Mouse (Mus musculus) heart, embryonic 11.5 days (tissue): ENCODE results near the gene Hopx. TPM values are rescaled to one million over a fixed set of nuclear protein-coding genes. Genes with fewer than 3 reads are reported as not detected.

ENCODE experiments used
- ATAC-seq: fragments of 200-750 bp; cut with Nextera tagmentation; replicated peaks from 2 replicates; pipeline ENCODE4 v1.8.0; 2017; ENCODE audit warnings: moderate library complexity; ENCODE audit not compliant: insufficient number of reproducible peaks, low FRiP score, low TSS enrichment
- H3K27ac ChIP-seq: fragments of 300-500 bp; sonication (generic); 2 replicates; pipeline ENCODE4 v1.5.1; 2014; ENCODE audit warnings: mild to moderate bottlenecking, low read depth, low read length
- H3K27me3 ChIP-seq: fragments of 300-500 bp; sonication (generic); 2 replicates; pipeline ENCODE4 v1.6.1; 2014; ENCODE audit warnings: mild to moderate bottlenecking, low read length, mixed read lengths; ENCODE audit not compliant: control insufficient read depth, insufficient read depth
- H3K36me3 ChIP-seq: fragments of 300-500 bp; sonication (generic); 2 replicates; pipeline ENCODE4 v1.6.1; 2014; ENCODE audit warnings: mild to moderate bottlenecking, low read length, moderate library complexity, mixed read lengths; ENCODE audit not compliant: control insufficient read depth, insufficient read depth
- H3K4me1 ChIP-seq: fragments of 300-500 bp; sonication (generic); 2 replicates; pipeline ENCODE4 v1.6.1; 2014; ENCODE audit warnings: low read length; ENCODE audit not compliant: control insufficient read depth, insufficient read depth
- H3K4me2 ChIP-seq: fragments of 300-500 bp; sonication (generic); 2 replicates; pipeline ENCODE4 v1.6.1; 2014; ENCODE audit warnings: mild to moderate bottlenecking, moderate library complexity
- H3K4me3 ChIP-seq: fragments of 300-500 bp; sonication (generic); 2 replicates; pipeline ENCODE4 v1.5.1; 2014; ENCODE audit warnings: low read depth, low read length
- H3K9ac ChIP-seq: fragments of 300-500 bp; sonication (generic); 2 replicates; pipeline ENCODE4 v1.6.1; 2014; ENCODE audit warnings: mild to moderate bottlenecking, low read depth, low read length, moderate library complexity
- H3K9me3 ChIP-seq: fragments of 300-500 bp; sonication (generic); replicated peaks from 2 replicates; pipeline ENCODE4 v1.6.1; 2016; ENCODE audit warnings: low read length; ENCODE audit not compliant: control insufficient read depth
- WGBS: fragments of 180-500 bp; shearing (Covaris S2); extraction: QIAGEN DNeasy Blood & Tissue Kit; methylation state at CpG from one replicate; pipeline ENCODE4 v1.1.7; 2014; ENCODE audit not compliant: insufficient replicate concordance; 5-methylcytosine and 5-hydroxymethylcytosine counted together
- polyA plus RNA-seq: library from polyadenylated mRNA; unstranded; fragments of >200 nt; fragmentation: Nextera tagmentation; extraction: Ambion mirVana; gene quantifications from 2 replicates; pipeline ENCODE4 v1.2.1, GENCODE M21; 2014

Hopx gene
- 13.0 and 19.7 TPM in 2 replicates for polyA plus RNA-seq

GRCm38 (mm10) chr5:77114817-77115731, at the start of gene Hopx:
Gene Hopx (minus strand): TSS chr5:77115121.
- Histone ChIP-seq H3K4me1 (peaks cover 21% of the 10 kb centered on the region), H3K27me3 (no peaks in the 10 kb centered on the region), H3K9me3 (no peaks in the 10 kb centered on the region), H3K9ac (peak within 1 kb of the TSS; percentile 74), H3K4me3 (peak within 1 kb of the TSS; percentile 46), H3K4me2 (peak within 1 kb of the TSS; percentile 62), H3K36me3 (no peaks in the 10 kb centered on the region), H3K27ac (peak within 1 kb of the TSS; percentile 94)
- peak; percentile 66 for ATAC-seq
- 30% methylated on average over 33 of the region's 33 CpGs for WGBS

GRCm38 (mm10) chr5:77163597-77163996, 48.7 kb upstream of the Hopx start:
- H3K9ac ChIP-seq: no peak overlapping the region
- no peaks in the 10 kb centered on the region for H3K36me3 ChIP-seq
- no peaks in the 10 kb centered on the region for H3K9me3 ChIP-seq
- ATAC-seq: no peak
- no peaks in the 10 kb centered on the region for H3K27me3 ChIP-seq
- H3K4me3 ChIP-seq: no peak overlapping the region
- WGBS: 82% methylated on average over 7 of the region's 7 CpGs
- H3K4me1 ChIP-seq: no peaks in the 10 kb centered on the region
- H3K4me2 ChIP-seq: no peak overlapping the region
- no peak overlapping the region for H3K27ac ChIP-seq

- 91% methylated on average over 3 of the region's 3 CpGs for WGBS
- Histone ChIP-seq H3K27me3 (no peaks in the 10 kb centered on the region), H3K36me3 (no peaks in the 10 kb centered on the region), H3K4me2 (no peak overlapping the region), H3K4me1 (no peaks in the 10 kb centered on the region), H3K9ac (no peak overlapping the region), H3K27ac (no peak overlapping the region), H3K9me3 (no peaks in the 10 kb centered on the region), H3K4me3 (no peak overlapping the region)
- ATAC-seq: no peak
Observed at GRCm38 (mm10) chr5:77162566-77162965, 47.6 kb upstream of the Hopx start.

- Histone ChIP-seq H3K36me3 (no peaks in the 10 kb centered on the region), H3K4me2 (no peak overlapping the region), H3K27me3 (no peaks in the 10 kb centered on the region), H3K4me1 (no peaks in the 10 kb centered on the region), H3K9ac (no peak overlapping the region), H3K9me3 (no peaks in the 10 kb centered on the region), H3K4me3 (no peak overlapping the region), H3K27ac (no peak overlapping the region)
- ATAC-seq: no peak
- 45% methylated on average over 14 of the region's 14 CpGs for WGBS
Observed at GRCm38 (mm10) chr5:77157777-77158540, 43.0 kb upstream of the Hopx start.

- H3K27ac ChIP-seq: no peak overlapping the region
- H3K4me1 ChIP-seq: no peaks in the 10 kb centered on the region
- no peak overlapping the region for H3K4me2 ChIP-seq
- no peak overlapping the region for H3K9ac ChIP-seq
- no peaks in the 10 kb centered on the region for H3K36me3 ChIP-seq
- no peaks in the 10 kb centered on the region for H3K9me3 ChIP-seq
- H3K27me3 ChIP-seq: no peaks in the 10 kb centered on the region
- WGBS: 78% methylated on average over 5 of the region's 5 CpGs
- no peak for ATAC-seq
- H3K4me3 ChIP-seq: no peak overlapping the region
Observed at GRCm38 (mm10) chr5:77156938-77157337, 42.0 kb upstream of the Hopx start.

GRCm38 (mm10) chr5:77155526-77155925, 40.6 kb upstream of the Hopx start:
- no peaks in the 10 kb centered on the region for H3K36me3 ChIP-seq
- 90% methylated on average over 12 of the region's 12 CpGs for WGBS
- no peak overlapping the region for H3K27ac ChIP-seq
- H3K4me3 ChIP-seq: no peak overlapping the region
- H3K27me3 ChIP-seq: no peaks in the 10 kb centered on the region
- H3K4me2 ChIP-seq: no peak overlapping the region
- ATAC-seq: no peak
- no peaks in the 10 kb centered on the region for H3K9me3 ChIP-seq
- H3K9ac ChIP-seq: no peak overlapping the region
- 0 out of 2 replicates have a peak, but pooled peaks cover 3% of the 10 kb centered on the region for H3K4me1 ChIP-seq

GRCm38 (mm10) chr5:77154812-77155211, 39.9 kb upstream of the Hopx start:
- Histone ChIP-seq H3K4me1 (0 out of 2 replicates have a peak, but pooled peaks cover 3% of the 10 kb centered on the region), H3K27me3 (no peaks in the 10 kb centered on the region), H3K9me3 (no peaks in the 10 kb centered on the region), H3K36me3 (no peaks in the 10 kb centered on the region), H3K9ac (no peak overlapping the region), H3K4me2 (no peak overlapping the region), H3K4me3 (no peak overlapping the region), H3K27ac (no peak overlapping the region)
- WGBS: 64% methylated on average over 5 of the region's 5 CpGs
- no peak for ATAC-seq

- no peak overlapping the region for H3K4me2 ChIP-seq
- WGBS: 64% methylated on average over 3 of the region's 3 CpGs
- 0 out of 2 replicates have a peak, but pooled peaks cover 3% of the 10 kb centered on the region for H3K4me1 ChIP-seq
- no peak overlapping the region for H3K4me3 ChIP-seq
- no peaks in the 10 kb centered on the region for H3K36me3 ChIP-seq
- no peaks in the 10 kb centered on the region for H3K27me3 ChIP-seq
- no peak overlapping the region for H3K9ac ChIP-seq
- no peak for ATAC-seq
- no peaks in the 10 kb centered on the region for H3K9me3 ChIP-seq
- no peak overlapping the region for H3K27ac ChIP-seq
Observed at GRCm38 (mm10) chr5:77151738-77152137, 36.8 kb upstream of the Hopx start.
